11 mouse cellular contexts compared by ENCODE assay signal in the genomic region with DNA sequence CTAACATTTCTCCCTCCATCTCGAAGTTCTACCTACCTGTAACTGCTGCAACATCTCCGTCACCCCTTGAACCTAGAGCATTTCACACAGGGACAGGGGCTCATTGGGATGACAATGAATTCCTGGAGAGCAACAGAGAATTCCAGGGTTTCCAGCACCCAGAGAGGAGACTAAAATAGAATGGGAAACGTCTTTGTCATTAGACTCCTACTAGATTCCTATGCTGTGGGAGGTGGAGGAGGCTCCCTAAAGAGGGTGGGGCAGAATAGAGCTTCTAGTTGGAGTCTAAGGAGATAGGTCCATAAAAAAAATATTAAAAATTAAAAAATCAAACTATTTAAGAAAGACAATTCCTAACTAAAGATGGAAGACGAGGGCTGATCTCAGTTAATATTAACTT. TPM values are rescaled to one million over a fixed set of nuclear protein-coding genes. Genes with fewer than 3 reads are reported as not detected.
DNase-seq lines count a peak whose midpoint lies in the region; ATAC-seq and TF ChIP-seq lines count a peak whose summit lies in the region.
"Had no signal": no experiment of that assay in that cellular context is flagged by ENCODE, and none has a peak within 500 bp of the region (broad histone marks: within the 10 kb centered on the region; RNA-seq: fewer than 3 reads in every experiment).

No protein-coding gene starts in this region.

- no peaks in the 10 kb centered on the region for H3K9me3 ChIP-seq in lung, embryonic 14.5 days (ENCODE audit: low read depth, low read length)
- no peaks in the 10 kb centered on the region for H3K9me3 ChIP-seq in intestine, embryonic 16.5 days (ENCODE audit: control insufficient read depth, low read length)
- no peaks in the 10 kb centered on the region for H3K9me3 ChIP-seq in stomach, embryonic 15.5 days

- H3K4me1 ChIP-seq in cerebellum, adult 2 months (ENCODE audit: control insufficient read depth, insufficient read depth, low read length) = no peaks in the 10 kb centered on the region
- no peaks in the 10 kb centered on the region; the same call in 1 of the 2 replicates for H3K4me1 ChIP-seq in lung, embryonic 14.5 days (ENCODE audit: insufficient read depth)
- 0 out of 2 replicates have a peak, but pooled peaks cover 2% of the 10 kb centered on the region for H3K4me1 ChIP-seq in intestine, embryonic 16.5 days (ENCODE audit: control insufficient read depth, insufficient read depth, low read length)
- H3K4me1 ChIP-seq in stomach, embryonic 15.5 days = 0 out of 2 replicates have a peak, but pooled peaks cover 4% of the 10 kb centered on the region

- H3K9ac ChIP-seq in lung, embryonic 14.5 days = no peak overlapping the region
- H3K9ac ChIP-seq in intestine, embryonic 16.5 days (ENCODE audit: low read depth, low read length) = no peak overlapping the region
- no peak overlapping the region for H3K9ac ChIP-seq in stomach, embryonic 15.5 days

- peak overlapping the region; percentile 64 for H3K4me3 ChIP-seq in cerebellum, adult 2 months (replicated peaks; ENCODE audit: insufficient read depth, low read depth, low read length)
- peak overlapping the region; percentile 48 for H3K4me3 ChIP-seq in lung, embryonic 14.5 days (ENCODE audit: low read depth, low read length)
- H3K4me3 ChIP-seq in intestine, embryonic 16.5 days (ENCODE audit: low read length) = peak overlapping the region; percentile 52; the same call in 1 of the 2 replicates
- no peak overlapping the region; the same call in 1 of the 2 replicates for H3K4me3 ChIP-seq in stomach, embryonic 15.5 days (replicated peaks)
- H3K4me3 ChIP-seq: erythroblast, embryonic 14.5 days had no signal

- peak in 1 of 2 experiments; percentile 6 for DNase-seq in cerebellum, adult 2 months
- no peak for DNase-seq in lung, embryonic 14.5 days
- no peak for DNase-seq in lung, postnatal 25 days (ENCODE audit: low spot score)
- no peak for DNase-seq in gastrocnemius, postnatal 4 days (ENCODE audit: low spot score in 2 of 2)
- no peak for DNase-seq in left cerebral cortex, postnatal 4 days
- DNase-seq: kidney, adult 9 months; thymus, adult 18-20 months had no signal

- H3K27me3 ChIP-seq in cerebellum, adult 2 months (ENCODE audit: control insufficient read depth, insufficient read depth, low read length) = no peaks in the 10 kb centered on the region
- no peaks in the 10 kb centered on the region; the same call in 1 of the 2 replicates for H3K27me3 ChIP-seq in lung, embryonic 14.5 days (ENCODE audit: insufficient read depth, low read length)
- H3K27me3 ChIP-seq in intestine, embryonic 16.5 days (replicated peaks; ENCODE audit: control insufficient read depth, insufficient read depth, low read length) = no peaks in the 10 kb centered on the region; the same call in 1 of the 2 replicates
- peaks cover 3% of the 10 kb centered on the region; the same call in 1 of the 2 replicates for H3K27me3 ChIP-seq in stomach, embryonic 15.5 days (replicated peaks)

- TF ChIP-seq CTCF in cerebellum, adult 2 months (IDR thresholded peaks at IDR 0.05; ENCODE audit: borderline replicate concordance, insufficient read depth, low read depth, low read length) = no peak
- no peak for TF ChIP-seq CTCF in lung, embryonic 14.5 days (IDR thresholded peaks at IDR 0.05; ENCODE audit: low read depth)

- no peak for TF ChIP-seq POLR2A in cerebellum, adult 2 months (IDR thresholded peaks at IDR 0.05; ENCODE audit: borderline replicate concordance, insufficient read depth, low read length)

- no peaks in the 10 kb centered on the region for H3K36me3 ChIP-seq in lung, embryonic 14.5 days (ENCODE audit: insufficient read depth)
- no peaks in the 10 kb centered on the region for H3K36me3 ChIP-seq in intestine, embryonic 16.5 days (ENCODE audit: control insufficient read depth, insufficient read depth, low read length)
- H3K36me3 ChIP-seq in stomach, embryonic 15.5 days = no peaks in the 10 kb centered on the region

- intact Hi-C loops in left cerebral cortex, postnatal 4 days (cut with DNase I) = loop anchor here (10.0 kb wide), 1 partner anchor 408 kb away; the partner anchor contains the start of gene Gm11238

- 39% methylated on average over 4 of the region's 4 CpGs for WGBS in cerebellum, adult 2 months
- WGBS in lung, embryonic 14.5 days = 48% methylated on average over 4 of the region's 4 CpGs
- 43% methylated on average over 4 of the region's 4 CpGs for WGBS in intestine, embryonic 16.5 days
- 44% methylated on average over 4 of the region's 4 CpGs for WGBS in stomach, embryonic 15.5 days

- H3K4me2 ChIP-seq in lung, embryonic 14.5 days = peak overlapping the region; percentile 90
- H3K4me2 ChIP-seq in intestine, embryonic 16.5 days (ENCODE audit: low read depth, low read length) = peak overlapping the region; percentile 95
- H3K4me2 ChIP-seq in stomach, embryonic 15.5 days = peak overlapping the region; percentile 93

- ATAC-seq in cerebellum, adult (ENCODE audit: insufficient number of reproducible peaks, low FRiP score, low TSS enrichment) = no peak
- no peak for ATAC-seq in lung, embryonic 14.5 days (ENCODE audit: insufficient read depth)
- no peak for ATAC-seq in intestine, embryonic 16.5 days
- no peak for ATAC-seq in stomach, embryonic 15.5 days (ENCODE audit: insufficient read depth, low FRiP score, low read depth)

- H3K27ac ChIP-seq in cerebellum, adult 2 months (ENCODE audit: insufficient read depth, low read length) = no peak overlapping the region
- H3K27ac ChIP-seq in lung, embryonic 14.5 days (ENCODE audit: low read depth) = no peak overlapping the region
- H3K27ac ChIP-seq in intestine, embryonic 16.5 days (ENCODE audit: low read length) = no peak overlapping the region
- no peak overlapping the region for H3K27ac ChIP-seq in stomach, embryonic 15.5 days

RNA-seq across cellular contexts. Expression of gene Frmd3, which starts 0.5 kb away (rescaled TPM):
- 8.1 and 9.0 TPM in 2 replicates for polyA plus RNA-seq in cerebellum, adult 2 months (2012; rRNA removed)
- 0.45 TPM in 2 replicates for polyA plus RNA-seq in lung, embryonic 14.5 days (2014; fragmentation: Nextera tagmentation; extraction: Ambion mirVana)
- polyA plus RNA-seq in intestine, embryonic 16.5 days (2015; fragmentation: Nextera tagmentation; extraction: Ambion mirVana) = 0.35 and 0.49 TPM in 2 replicates
- 0.50 and 0.59 TPM in 2 replicates for polyA plus RNA-seq in stomach, embryonic 15.5 days (2015; fragmentation: Nextera tagmentation; extraction: Ambion mirVana)
- 1 to 10 TPM; 2.8 to 3.1 TPM for total RNA-seq in gastrocnemius, postnatal 4 days (2021)
- 10 to 100 TPM; 40.3 to 46.3 TPM for total RNA-seq in left cerebral cortex, postnatal 4 days (2021)
